Mouse (Mus musculus): ENCODE data around the gene Pjvk.

DNA sequence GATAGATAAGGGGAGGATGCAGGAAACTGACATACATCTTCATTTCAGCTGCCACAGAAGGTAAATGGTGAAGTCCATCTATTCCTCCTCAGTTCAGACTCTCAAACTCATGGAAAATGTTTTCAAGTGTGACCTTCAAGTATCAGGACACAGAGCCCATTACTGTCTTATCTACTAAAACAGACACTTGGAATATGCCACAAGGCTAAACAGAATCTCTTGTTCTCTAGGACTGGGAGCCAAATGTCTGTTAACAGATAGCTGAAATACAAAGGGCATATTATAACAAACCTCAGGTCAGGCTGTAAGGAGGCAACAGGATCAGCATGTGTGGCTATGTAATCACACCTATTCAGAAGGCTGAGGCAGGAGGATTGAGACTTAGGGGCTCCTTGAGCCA lies 4.5 kb upstream of the Pjvk start:
- TF ChIP-seq CTCF (IDR thresholded peaks at IDR 0.05; ENCODE audit: extremely low read depth, insufficient read depth, insufficient read length, insufficient replicate concordance) (no peak), POLR2A (IDR thresholded peaks at IDR 0.05; ENCODE audit: low read depth, low read length) (no peak)
